Mouse (Mus musculus) ES-CJ7 (cell line): ENCODE data around the gene Ptcd3.
"Not testable (repeated sequence)": the region's sequence is repeated elsewhere in the genome, so short reads cannot be mapped to it uniquely, and the experiment has no call there.

Experiments
- DNase-seq: peaks from one replicate; pipeline ENCODE4 v3.0.0; 2011; ENCODE audit warnings: low read depth, low spot score

Ptcd3 gene

DNA sequence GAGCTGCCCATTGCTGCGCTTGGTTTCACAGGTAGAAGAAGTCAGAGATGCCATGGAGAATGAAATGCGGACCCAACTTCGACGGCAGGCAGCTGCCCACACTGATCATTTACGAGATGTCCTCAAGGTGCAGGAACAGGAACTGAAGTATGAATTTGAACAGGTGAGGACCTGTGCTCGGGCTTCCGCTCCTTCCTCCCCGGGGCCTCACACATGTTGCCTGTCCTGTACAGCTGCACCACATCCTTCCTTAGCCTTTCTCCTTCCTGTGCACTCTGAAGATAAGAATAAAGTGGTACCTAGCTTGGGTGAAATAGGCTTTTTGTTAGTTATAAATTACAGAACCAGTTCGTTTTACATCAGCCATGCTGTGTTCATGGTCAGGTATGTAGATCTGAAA, 37.2 kb downstream of the Ptcd3 start:
- DNase-seq, result no peak

DNA sequence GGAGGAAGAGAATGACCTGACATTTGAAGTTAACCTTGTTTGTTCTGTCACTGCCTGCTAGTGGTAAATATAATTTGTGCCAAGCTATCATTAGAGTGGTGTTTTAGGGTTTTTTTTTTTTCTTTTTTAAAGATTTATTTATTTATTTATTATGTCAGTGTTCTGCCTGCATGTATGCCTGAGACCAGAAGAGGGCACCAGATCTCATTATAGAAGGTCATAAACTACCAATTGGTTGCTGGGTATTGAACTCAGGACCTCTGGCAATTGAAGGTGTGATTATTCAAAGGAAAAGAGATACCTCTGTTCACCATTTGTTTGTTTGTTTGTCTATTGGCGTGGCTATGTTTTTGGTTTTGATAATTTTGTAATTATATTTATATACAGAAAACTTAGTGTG, 39.7 kb downstream of the Ptcd3 start:
- peak; percentile 41 for DNase-seq

DNA sequence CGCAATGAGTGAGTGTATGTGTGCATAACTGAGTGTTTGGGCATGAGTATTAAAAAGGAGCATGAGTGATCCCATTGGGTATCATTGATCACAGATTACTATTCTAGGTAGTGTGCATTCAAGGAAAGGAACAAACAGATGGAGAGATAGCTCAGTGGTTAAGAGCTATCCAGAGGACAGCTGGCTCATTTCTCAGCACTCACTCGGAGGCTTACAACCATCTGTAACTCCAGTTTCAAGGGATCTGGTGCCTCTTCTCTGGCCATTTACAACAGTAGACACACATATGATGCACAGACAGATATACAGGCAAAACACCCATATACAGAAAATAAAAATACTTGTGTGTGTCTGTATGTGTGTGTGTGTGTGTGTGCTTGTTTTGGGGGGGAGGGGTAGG, 40.8 kb downstream of the Ptcd3 start:
- DNase-seq, result no peak

DNA sequence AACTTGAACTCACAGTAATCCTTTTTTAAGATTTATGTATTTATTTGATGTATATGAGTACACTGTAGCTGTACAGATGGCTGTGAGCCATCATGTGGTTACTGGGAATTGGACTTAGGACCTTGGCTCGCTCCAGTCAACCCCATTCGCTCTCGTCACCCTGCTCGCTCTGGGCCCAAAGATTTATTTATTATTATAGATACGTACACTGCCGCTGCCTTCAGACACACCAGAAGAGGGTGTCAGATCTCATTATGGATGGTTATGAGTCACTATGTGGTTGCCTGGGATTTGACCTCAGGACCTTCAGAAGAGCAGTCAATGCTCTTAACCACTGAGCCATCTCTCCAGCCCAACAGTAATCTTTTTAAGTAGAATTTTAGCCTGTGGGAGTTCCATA, 61.6 kb downstream of the Ptcd3 start:
- not testable (repeated sequence) for DNase-seq

DNA sequence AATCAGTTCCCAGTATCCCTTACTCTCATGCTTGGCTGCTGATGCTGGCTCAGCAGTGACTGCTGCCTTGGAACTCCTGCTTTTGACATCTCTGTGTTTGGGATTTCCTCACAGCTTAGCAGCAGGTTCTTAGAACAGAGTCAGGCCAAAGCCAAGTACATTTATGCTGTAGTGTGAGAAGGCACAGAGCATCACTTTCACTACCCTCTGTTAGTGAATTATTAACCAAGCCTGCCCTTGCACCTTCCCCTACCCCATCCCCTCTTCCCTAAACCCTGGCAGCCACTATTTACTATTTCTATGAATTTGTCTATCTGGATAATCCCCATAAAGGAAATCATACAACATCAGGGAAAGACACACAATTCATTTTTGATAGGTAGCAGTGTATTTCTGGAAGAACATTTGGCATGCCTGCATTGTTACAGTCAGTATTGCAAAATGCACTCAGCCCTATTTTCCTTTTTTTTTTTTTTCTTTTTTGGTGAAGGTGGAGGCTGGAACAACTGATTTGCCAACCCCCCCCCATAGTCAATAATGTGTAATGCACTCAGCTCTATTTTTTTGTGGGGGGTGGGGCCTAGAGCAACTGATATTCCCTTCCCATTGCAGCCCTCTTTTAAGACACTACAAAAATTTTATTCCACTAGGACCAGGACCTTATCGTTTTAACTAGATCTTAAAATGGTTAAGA, 67.8 kb downstream of the Ptcd3 start:
- no peak for DNase-seq

DNA sequence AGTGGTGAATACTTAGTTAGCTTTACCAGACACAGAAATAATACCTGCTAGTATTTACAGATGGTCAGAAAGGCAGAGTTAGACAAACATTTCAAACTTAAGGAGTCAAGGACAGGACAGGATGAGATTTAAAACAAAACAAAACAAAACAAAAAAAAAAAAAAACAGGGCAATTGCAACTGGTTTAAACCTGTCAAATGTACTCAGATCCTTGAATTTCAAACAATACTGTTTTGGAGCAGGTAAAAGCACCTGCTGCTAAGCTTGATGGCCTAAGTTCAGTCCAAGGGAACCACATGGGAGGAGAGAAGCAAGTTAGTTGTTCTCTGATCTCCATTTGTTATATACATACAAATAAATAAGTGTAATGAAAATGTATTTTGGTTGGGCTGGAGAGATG, 68.7 kb downstream of the Ptcd3 start:
- DNase-seq, result peak; percentile 53

DNA sequence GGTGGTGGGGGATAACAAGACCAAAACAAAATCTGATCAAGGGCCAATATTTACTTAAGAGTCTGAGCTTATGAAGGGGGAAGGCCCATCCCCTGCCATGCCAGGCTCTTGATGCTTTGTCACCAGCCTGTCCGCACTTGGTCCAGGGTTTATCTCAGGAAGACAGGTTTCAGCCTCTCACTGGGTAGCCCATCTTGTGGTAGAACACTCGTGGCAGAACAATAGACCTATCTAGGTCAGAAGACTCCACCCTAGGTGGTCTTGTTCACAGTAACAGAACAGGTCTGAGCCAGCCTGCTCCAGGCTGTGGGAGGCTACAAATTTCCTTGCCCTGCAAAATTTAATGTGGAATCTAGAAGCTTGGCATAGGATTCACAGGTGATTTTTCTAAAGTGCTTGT, 71.7 kb downstream of the Ptcd3 start:
- peak; percentile 84 for DNase-seq

DNA sequence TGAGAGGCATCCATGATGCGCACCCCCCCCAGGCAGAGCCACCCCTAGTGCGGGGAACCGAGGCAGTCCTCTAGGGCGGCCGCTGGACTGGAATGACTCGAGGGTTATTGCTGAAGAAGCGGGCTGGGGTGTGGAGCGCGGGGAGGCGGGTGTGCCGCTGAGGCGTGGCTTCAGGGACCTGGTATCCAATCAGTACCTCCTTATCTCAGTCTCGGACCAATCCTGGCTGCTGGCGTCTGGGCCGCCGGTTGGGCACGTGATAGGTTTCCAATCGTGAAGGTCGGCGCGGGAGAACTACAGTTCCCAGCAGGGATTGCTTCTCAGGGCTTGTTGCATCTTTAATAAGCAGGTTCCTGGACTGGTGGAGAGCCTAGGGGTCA, 77.0 kb downstream of the Ptcd3 start:
- DNase-seq, result peak; percentile 99

DNA sequence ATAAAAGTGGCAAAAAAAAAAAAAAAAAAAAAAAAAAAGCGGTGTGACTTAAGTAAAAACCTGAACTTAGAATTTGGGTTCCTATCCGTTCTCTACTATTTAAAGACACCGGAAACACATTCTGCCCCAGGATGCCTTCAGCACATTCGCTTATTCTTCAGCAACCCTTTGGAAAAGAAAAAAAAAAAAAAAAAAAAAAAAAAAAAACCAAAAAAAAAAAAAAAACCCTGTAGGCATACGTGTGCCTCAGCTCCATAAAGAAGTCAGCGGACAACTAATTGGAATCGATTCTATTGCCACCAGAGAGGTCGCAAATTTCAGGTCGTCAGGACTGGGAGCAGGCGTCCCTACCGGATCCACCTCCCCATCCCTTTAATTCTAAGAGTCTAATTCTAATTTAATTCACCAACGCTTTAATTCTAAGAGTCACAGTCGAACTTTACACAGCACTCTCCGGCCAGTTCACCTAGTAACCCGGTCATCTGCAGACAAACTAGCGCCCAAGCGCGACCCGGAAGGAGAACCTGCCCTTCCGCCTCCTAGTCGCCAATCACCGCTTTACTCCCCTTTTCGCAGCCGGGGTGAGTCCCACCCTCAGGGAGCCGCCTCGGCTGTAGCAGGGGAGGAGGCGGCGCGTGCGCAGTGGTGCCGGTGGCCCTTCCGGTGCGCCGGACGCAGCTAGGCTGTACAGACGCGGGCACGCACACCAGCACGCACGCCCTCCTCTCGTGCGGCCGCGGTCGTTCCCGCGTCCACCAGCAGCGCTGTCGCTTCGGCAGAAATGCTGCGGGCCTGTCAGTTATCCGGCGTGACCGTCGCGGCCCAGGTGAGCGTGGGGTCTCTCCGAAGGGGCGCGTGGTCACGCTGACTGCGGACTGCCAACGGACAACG, 77.6 kb downstream of the Ptcd3 start, which contains the start of gene Immt:
Immt (plus strand) TSS at position 642 of the 891 bp plus-strand sequence.
- peak; percentile 98 for DNase-seq
